Mouse (Mus musculus): ENCODE data around the gene Ptprg. TPM values are rescaled to one million over a fixed set of nuclear protein-coding genes. Genes with fewer than 3 reads are reported as not detected.

The Ptprg gene
- polyA plus RNA-seq, 1 experiment from 2014 or later, result 45.9 TPM

DNA sequence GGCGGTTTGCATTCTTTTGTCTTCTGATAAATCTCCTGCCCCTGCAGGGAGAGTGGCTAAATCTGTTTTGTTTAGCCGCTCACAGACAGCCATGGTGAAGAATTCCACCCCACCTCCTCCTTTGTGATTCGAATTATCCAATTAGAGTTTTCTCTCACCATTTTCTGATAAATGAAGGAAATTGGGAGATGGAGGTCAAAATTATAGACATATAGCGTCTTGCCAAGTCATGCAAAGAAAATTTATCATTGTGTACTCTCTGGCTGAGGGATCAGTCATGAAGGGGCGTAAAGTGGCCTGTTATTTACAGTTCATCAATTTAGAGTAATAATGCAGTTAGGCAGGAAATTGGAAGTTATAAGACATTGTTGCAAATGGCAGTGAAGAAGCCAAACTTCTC, 168.8 kb downstream of the Ptprg start:
- Histone ChIP-seq H3K9ac (no peak overlapping the region), H3K27ac (replicated peaks) (no peak overlapping the region), H3K36me3 (no peaks in the 10 kb centered on the region), H3K4me2 (no peak overlapping the region), H3K4me1 (replicated peaks) (peaks cover 28% of the 10 kb centered on the region), H3K9me3 (no peaks in the 10 kb centered on the region), H3K27me3 (no peaks in the 10 kb centered on the region), H3K4me3 (no peak overlapping the region)
- no peak for ATAC-seq (ENCODE audit: low read depth)
- WGBS, result 32% methylated on average over 5 of the region's 5 CpGs

DNA sequence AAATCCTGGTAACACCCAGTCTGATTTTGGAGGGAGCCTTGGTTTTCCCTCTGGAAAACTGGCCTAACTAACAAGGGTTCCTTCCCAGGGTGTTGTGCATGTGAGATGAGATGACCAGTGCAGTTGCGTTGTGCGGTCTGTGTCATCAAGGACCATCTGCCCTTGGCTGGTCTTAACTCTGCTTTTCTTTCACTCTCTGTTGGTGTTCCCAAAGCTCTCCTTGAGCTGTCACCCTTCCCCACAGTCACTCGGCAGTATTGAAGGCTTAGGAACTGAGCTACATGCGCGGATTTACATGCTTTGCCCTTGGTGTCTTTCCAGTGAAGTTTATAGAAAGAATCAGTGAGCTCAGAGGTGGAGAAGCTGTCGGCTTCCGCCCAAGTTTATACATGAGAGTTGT, 170.5 kb downstream of the Ptprg start:
- no peak overlapping the region for H3K4me2 ChIP-seq
- ATAC-seq (ENCODE audit: low read depth), result no peak
- H3K4me3 ChIP-seq, result no peak overlapping the region
- H3K36me3 ChIP-seq, result no peaks in the 10 kb centered on the region
- 96% methylated on average over 7 of the region's 7 CpGs for WGBS
- H3K9me3 ChIP-seq, result no peaks in the 10 kb centered on the region
- no peak overlapping the region for H3K27ac ChIP-seq (replicated peaks)
- no peaks in the 10 kb centered on the region for H3K27me3 ChIP-seq
- peaks cover 20% of the 10 kb centered on the region for H3K4me1 ChIP-seq (replicated peaks)
- no peak overlapping the region for H3K9ac ChIP-seq

DNA sequence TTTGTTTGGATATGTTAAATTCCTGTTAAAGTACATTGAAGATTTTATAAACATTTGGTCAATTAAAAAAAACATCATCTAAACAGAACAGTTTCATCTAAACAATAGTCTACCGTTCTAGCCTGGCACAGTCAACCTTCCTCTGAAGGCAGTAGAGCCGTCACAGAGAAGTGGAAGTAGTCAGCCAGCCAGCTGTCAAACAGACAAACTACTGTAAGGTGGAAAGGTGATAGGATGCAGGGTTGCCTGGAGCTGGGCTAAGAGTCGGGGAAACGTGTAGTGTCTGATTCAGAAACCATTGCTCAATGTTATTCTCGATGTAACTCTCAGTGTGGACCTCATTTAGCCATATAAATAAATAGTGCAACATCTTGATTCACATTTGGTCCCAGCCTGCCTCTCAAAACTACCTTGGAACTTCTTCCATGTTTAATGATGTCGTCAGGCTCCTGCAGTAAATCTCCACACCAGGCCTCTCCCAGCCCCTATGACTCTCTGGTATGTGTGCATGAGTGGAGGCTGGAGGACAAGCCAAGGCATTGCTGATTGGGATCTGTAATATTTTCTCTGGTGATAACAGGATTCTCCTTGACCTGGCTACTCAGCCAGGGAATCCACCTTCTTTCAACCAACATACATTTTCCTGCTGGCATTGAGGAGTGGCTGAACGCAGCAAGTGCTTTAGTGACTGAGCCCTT, 178.0 kb downstream of the Ptprg start:
- Histone ChIP-seq H3K4me3 (no peak overlapping the region), H3K27ac (replicated peaks) (no peak overlapping the region), H3K36me3 (no peaks in the 10 kb centered on the region), H3K4me2 (no peak overlapping the region), H3K27me3 (no peaks in the 10 kb centered on the region), H3K9me3 (no peaks in the 10 kb centered on the region), H3K4me1 (replicated peaks) (0 out of 2 replicates have a peak, but pooled peaks cover 5% of the 10 kb centered on the region), H3K9ac (no peak overlapping the region)
- ATAC-seq (ENCODE audit: low read depth), result no peak
- 51% methylated on average over 7 of the region's 7 CpGs for WGBS

DNA sequence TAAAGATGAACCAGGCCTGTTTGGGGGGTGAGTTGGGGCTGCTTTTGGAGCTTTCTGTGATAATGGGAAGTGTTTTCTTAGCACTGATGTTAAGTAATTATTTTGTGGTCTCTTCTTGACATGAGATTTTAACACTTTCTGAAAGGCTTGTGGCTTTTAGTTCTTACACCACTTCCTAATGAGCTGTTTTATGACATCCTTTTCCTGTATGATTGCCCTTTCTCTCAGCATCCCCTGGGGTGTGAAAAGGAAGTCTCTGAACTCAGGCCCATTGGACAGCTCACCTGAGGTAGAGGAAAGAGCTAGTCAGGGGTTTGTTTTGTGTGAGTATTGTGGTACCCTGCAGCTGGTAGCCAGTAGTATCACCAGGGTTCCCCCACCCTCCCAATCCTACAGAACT, 179.0 kb downstream of the Ptprg start:
- Histone ChIP-seq H3K4me3 (no peak overlapping the region), H3K9ac (no peak overlapping the region), H3K36me3 (no peaks in the 10 kb centered on the region), H3K27me3 (no peaks in the 10 kb centered on the region), H3K27ac (replicated peaks) (no peak overlapping the region), H3K9me3 (no peaks in the 10 kb centered on the region), H3K4me2 (no peak overlapping the region), H3K4me1 (replicated peaks) (0 out of 2 replicates have a peak, but pooled peaks cover 5% of the 10 kb centered on the region)
- ATAC-seq (ENCODE audit: low read depth), result no peak

DNA sequence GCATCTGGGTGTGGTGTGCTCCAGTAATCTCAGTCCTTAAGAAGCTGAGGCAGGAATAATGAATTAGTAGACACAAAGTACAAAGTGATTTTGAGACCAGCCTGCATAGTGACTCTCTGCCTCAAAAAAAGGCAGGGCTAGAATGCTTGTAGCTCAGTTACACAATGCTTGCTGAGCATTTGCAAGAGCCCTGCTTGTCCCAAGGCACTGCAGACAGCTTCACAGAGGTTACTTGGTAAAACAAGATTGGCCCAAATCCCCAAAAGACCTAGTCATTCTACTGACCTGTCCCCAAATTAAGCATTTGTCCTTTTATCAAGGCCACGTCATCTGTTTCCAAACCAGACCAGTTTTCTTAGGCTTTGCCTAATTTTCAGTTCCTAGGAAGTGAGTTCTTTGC, 190.4 kb downstream of the Ptprg start:
- no peak overlapping the region for H3K4me2 ChIP-seq
- H3K27ac ChIP-seq (replicated peaks), result no peak overlapping the region
- ATAC-seq (ENCODE audit: low read depth), result no peak
- 84% methylated on average over 1 of the region's 1 CpGs for whole genome bisulfite sequencing
- no peaks in the 10 kb centered on the region for H3K9me3 ChIP-seq
- no peaks in the 10 kb centered on the region for H3K36me3 ChIP-seq
- H3K9ac ChIP-seq, result no peak overlapping the region
- H3K4me3 ChIP-seq, result no peak overlapping the region
- H3K27me3 ChIP-seq, result no peaks in the 10 kb centered on the region
- no peaks in the 10 kb centered on the region for H3K4me1 ChIP-seq (replicated peaks)

DNA sequence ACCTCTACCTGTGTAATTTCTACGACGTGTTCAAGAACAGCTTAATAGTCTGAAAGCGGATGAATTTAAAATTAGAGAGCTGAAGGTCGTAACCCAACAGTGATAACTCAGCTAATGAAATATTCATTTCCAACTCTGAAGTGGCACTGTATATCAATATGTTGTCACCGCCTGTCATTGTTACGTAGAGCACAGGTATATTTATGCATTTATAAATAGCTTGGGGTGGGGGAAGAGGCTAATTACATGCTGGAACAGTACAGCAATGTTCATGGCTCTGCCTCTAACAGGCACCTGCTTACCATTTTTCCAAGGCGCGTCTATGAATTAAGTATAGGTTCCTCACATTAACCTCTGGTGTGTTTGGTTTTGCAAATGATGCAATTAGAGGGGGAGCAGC, 199.3 kb downstream of the Ptprg start:
- H3K4me3 ChIP-seq, result no peak overlapping the region
- H3K27ac ChIP-seq (replicated peaks), result no peak overlapping the region
- H3K4me1 ChIP-seq (replicated peaks), result peaks cover 30% of the 10 kb centered on the region
- WGBS, result 56% methylated on average over 8 of the region's 8 CpGs
- no peak for ATAC-seq (ENCODE audit: low read depth)
- no peak overlapping the region for H3K4me2 ChIP-seq
- H3K36me3 ChIP-seq, result no peaks in the 10 kb centered on the region
- H3K9ac ChIP-seq, result no peak overlapping the region
- H3K27me3 ChIP-seq, result no peaks in the 10 kb centered on the region
- H3K9me3 ChIP-seq, result no peaks in the 10 kb centered on the region

DNA sequence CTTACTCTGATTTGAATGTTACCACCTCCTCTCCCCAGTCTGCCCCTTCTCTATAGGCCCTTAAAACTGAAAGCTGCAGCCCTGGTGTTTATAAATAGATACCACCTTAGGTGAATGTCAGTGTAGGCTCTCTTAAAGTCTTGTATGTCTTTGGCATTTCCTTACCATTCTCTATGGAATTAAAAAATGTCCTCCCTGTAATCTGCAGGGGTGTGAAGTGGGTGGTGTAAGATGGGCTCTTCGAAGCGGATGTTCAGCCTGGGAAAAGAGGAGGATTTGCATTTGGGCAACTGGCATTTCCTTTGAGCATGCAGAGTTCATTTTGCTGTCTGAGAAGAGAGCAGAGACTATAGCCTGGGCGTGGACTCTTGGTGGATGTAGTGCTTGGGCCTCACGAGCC, 201.3 kb downstream of the Ptprg start:
- no peak overlapping the region for H3K4me2 ChIP-seq
- H3K27ac ChIP-seq (replicated peaks), result no peak overlapping the region
- H3K36me3 ChIP-seq, result no peaks in the 10 kb centered on the region
- no peaks in the 10 kb centered on the region for H3K27me3 ChIP-seq
- no peaks in the 10 kb centered on the region for H3K9me3 ChIP-seq
- H3K4me3 ChIP-seq, result no peak overlapping the region
- no peak overlapping the region for H3K9ac ChIP-seq
- WGBS, result 81% methylated on average over 4 of the region's 4 CpGs
- H3K4me1 ChIP-seq (replicated peaks), result peaks cover 35% of the 10 kb centered on the region
- ATAC-seq (ENCODE audit: low read depth), result no peak

DNA sequence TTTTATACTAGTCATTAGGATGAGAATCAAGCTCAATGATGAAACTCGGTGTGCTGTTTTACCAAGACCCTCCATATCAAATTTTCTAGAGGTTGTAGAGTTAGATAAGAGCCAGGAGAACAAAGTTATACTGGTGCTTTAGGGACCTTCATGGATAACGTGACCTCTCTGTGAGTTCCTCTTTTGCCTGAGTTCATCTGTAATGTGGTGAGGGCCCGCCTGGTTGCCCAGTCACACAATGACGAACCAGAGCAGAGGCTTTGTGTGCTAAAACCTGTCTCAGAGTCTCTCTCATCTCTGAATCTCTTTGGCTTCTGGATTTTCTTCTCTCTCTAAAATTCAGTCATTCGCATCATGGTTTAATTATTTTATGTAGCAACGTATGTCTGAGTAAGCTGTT, 204.9 kb downstream of the Ptprg start:
- H3K9ac ChIP-seq, result no peak overlapping the region
- no peak overlapping the region for H3K27ac ChIP-seq (replicated peaks)
- WGBS, result 88% methylated on average over 6 of the region's 6 CpGs
- H3K4me1 ChIP-seq (replicated peaks), result peaks cover 32% of the 10 kb centered on the region
- H3K4me2 ChIP-seq, result no peak overlapping the region
- H3K4me3 ChIP-seq, result no peak overlapping the region
- no peaks in the 10 kb centered on the region for H3K9me3 ChIP-seq
- no peak for ATAC-seq (ENCODE audit: low read depth)
- H3K27me3 ChIP-seq, result no peaks in the 10 kb centered on the region
- H3K36me3 ChIP-seq, result no peaks in the 10 kb centered on the region

DNA sequence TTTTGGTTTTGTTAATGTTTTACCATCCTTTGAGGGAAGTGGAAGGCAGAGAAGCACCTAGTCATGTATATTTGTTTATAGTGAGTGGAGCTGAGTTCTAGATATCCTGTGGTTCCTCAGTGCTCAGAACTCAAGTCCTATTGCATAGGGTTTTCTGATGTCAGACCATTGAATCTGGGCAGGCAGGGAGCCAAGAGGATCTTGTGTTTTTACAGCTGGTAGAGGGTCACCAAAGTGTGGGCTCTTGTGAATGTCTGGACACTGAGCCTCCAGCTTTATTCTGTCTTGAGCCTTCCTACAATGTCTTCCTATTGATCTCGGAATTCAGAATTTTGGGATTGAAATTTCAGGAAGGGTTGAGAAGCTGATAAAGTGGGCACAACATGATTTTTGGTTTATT, 206.0 kb downstream of the Ptprg start:
- Histone ChIP-seq H3K36me3 (no peaks in the 10 kb centered on the region), H3K4me1 (replicated peaks) (peaks cover 25% of the 10 kb centered on the region; the same call in 1 of the 2 replicates), H3K27ac (replicated peaks) (no peak overlapping the region), H3K4me2 (no peak overlapping the region), H3K9me3 (no peaks in the 10 kb centered on the region), H3K4me3 (no peak overlapping the region), H3K9ac (no peak overlapping the region), H3K27me3 (no peaks in the 10 kb centered on the region)
- 77% methylated on average over 1 of the region's 1 CpGs for WGBS
- no peak for ATAC-seq (ENCODE audit: low read depth)

DNA sequence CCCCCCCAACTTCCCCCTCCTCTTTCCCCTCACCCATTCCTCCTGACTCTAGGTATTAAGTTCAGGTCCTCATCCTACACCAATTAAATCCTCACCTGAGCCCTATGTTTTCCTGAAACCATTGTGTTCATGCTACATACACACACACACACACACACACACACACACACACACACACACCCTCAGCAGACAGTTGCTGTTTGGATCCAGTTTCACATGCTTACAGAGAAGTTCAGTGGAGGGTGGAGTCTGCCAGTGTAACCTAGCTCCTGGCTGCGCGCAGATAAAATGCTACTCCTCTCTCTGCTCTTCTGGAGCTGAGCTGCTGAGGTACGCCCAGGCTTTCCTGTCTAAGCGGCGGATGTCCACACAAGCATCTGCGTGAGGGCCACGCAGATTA, 209.7 kb downstream of the Ptprg start:
- ATAC-seq (ENCODE audit: low read depth), result no peak
- no peak overlapping the region for H3K27ac ChIP-seq (replicated peaks)
- no peak overlapping the region for H3K4me2 ChIP-seq
- no peaks in the 10 kb centered on the region for H3K27me3 ChIP-seq
- H3K36me3 ChIP-seq, result no peaks in the 10 kb centered on the region
- peaks cover 40% of the 10 kb centered on the region for H3K4me1 ChIP-seq (replicated peaks)
- no peak overlapping the region for H3K9ac ChIP-seq
- no peaks in the 10 kb centered on the region for H3K9me3 ChIP-seq
- no peak overlapping the region for H3K4me3 ChIP-seq
- 80% methylated on average over 7 of the region's 7 CpGs for WGBS

DNA sequence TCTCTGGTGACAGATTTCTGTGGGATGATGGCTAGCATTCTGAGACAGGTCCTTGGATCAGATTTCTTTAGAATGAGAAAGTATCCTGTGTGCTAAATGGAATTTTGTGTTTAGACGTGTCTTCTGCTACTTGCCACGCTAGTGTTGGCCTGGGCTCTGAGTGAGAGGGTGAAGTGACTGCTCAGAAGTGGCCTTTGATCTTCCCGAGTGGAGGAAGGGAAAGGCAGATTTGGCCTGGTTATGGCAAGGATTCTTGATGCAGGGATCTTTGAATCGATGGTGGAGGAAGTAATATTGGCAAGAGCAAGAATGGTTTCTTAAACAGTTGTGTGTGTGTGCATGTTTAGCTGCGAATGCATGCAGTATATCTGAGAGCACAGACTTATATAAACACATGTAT, 219.4 kb downstream of the Ptprg start:
- Histone ChIP-seq H3K9me3 (no peaks in the 10 kb centered on the region), H3K36me3 (no peaks in the 10 kb centered on the region), H3K27me3 (no peaks in the 10 kb centered on the region), H3K4me2 (no peak overlapping the region), H3K9ac (no peak overlapping the region), H3K4me1 (replicated peaks) (peaks cover 43% of the 10 kb centered on the region), H3K27ac (replicated peaks) (no peak overlapping the region), H3K4me3 (no peak overlapping the region)
- ATAC-seq (ENCODE audit: low read depth), result no peak
- 77% methylated on average over 5 of the region's 5 CpGs for WGBS

DNA sequence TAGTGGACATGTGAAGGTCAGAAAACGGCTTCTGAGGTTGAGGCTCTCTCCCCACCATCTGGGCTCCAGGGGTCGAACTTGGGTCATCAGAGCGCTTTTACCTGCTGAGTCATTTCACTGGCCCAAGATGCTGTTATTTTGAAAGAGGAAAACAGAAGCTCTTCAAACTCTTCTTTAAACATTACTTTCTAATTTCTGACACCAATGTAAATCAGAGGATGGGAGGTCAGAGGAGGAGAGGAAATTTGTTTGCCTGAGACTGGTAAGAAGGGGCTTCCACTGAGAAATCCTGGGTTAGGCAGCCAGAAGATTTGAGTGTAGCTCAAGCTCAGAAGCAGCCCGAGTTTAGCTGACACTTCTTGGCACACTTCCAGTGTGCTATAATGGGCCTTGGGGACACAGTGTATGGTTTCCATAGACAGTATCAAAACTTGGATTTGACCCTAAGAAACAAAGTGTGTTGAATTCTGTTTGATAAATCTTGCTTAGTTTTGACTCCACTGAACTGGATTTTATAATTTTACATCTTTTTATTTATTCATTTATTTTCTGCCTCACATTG, 221.2 kb downstream of the Ptprg start:
- H3K4me2 ChIP-seq, result no peak overlapping the region
- 49% methylated on average over 4 of the region's 4 CpGs for WGBS
- peaks cover 34% of the 10 kb centered on the region for H3K4me1 ChIP-seq (replicated peaks)

DNA sequence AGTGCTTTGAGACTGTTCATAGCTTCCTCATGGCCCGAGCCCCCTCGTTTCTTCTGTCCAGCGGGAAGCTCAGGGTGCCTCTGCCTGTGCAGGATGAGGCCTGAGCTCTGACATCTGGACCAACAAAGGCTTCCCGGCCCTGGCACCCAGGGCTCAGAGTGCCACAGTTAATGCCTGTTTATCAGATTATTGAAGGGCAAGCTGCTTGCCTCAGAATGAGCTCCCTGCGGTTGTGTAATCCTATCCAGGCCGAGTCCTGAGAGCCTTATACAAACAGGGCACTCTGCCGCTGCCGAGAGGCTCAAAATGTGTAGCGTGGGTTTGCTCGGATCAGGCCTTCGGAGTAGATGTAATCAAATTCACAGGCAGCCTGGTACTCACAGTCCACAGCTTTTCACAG, 221.9 kb downstream of the Ptprg start:
- H3K27me3 ChIP-seq, result no peaks in the 10 kb centered on the region
- no peaks in the 10 kb centered on the region for H3K36me3 ChIP-seq
- ATAC-seq (ENCODE audit: low read depth), result 0 out of 2 replicates have a peak, but pooled peaks have one; percentile 36
- H3K27ac ChIP-seq (replicated peaks), result peak overlapping the region; percentile 59
- WGBS, result 34% methylated on average over 11 of the region's 11 CpGs
- no peak overlapping the region for H3K4me2 ChIP-seq
- H3K4me1 ChIP-seq (replicated peaks), result peaks cover 34% of the 10 kb centered on the region
- no peak overlapping the region for H3K4me3 ChIP-seq
- no peaks in the 10 kb centered on the region for H3K9me3 ChIP-seq
- H3K9ac ChIP-seq, result peak overlapping the region; percentile 35

More for the DNA sequence above, 221.2 kb downstream of the Ptprg start:
- H3K9ac ChIP-seq, result no peak overlapping the region
- ATAC-seq (ENCODE audit: low read depth), result no peak
- H3K27ac ChIP-seq (replicated peaks), result no peak overlapping the region
- no peaks in the 10 kb centered on the region for H3K9me3 ChIP-seq
- no peaks in the 10 kb centered on the region for H3K36me3 ChIP-seq
- H3K4me3 ChIP-seq, result no peak overlapping the region
- H3K27me3 ChIP-seq, result no peaks in the 10 kb centered on the region

All from neural tube, embryonic 13.5 days (tissue).